Mouse (Mus musculus) left cerebral cortex, postnatal 36 days (tissue): Measurements from ENCODE around the gene Hdhd3. TPM values are rescaled to one million over a fixed set of nuclear protein-coding genes. Genes with fewer than 3 reads are reported as not detected.

Source experiments
- DNase-seq, 2 experiments: peaks; one replicate each; pipeline ENCODE4 v3.0.0; 2021 to 2022; ENCODE audit warnings: low spot score in 2 of 2, mixed read lengths in 1 of 2
- intact Hi-C: fragments of 180-260 bp; cut with DNase I; formaldehyde crosslinking; loops from one replicate; pipeline ENCODE4 v1.15.1; 2025
- total RNA-seq, 2 experiments: library from RNA; stranded (reverse); gene quantifications; 2 replicates each; pipeline ENCODE4 v1.2.3; 2021

Hdhd3 gene
- total RNA-seq, 2 experiments from 2014 or later = 9.8 to 10.4 TPM

DNA sequence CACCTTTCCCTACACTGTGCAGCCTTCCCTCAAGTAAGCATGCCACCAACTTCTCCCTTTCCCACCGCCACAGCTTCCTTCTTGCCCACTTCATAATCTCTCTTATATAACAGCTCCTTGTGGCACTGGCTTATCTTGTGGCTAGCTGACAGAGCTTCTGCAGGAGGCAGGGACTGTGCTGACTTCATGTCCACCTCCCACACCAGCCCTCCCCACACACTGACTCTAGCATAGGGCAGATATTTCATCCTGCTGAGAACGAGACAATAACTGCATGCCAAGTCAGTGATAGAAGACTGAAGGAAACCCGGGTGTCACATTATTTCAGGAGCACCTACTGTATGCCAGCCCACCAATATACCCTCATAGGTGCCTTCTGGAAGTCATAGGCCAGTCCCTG lies 12.2 kb upstream of the Hdhd3 start:
- intact Hi-C loops = loop anchor here (5.0 kb wide), 1 partner anchor 58 kb away; no protein-coding TSS in a partner anchor
- DNase-seq = no peak

DNA sequence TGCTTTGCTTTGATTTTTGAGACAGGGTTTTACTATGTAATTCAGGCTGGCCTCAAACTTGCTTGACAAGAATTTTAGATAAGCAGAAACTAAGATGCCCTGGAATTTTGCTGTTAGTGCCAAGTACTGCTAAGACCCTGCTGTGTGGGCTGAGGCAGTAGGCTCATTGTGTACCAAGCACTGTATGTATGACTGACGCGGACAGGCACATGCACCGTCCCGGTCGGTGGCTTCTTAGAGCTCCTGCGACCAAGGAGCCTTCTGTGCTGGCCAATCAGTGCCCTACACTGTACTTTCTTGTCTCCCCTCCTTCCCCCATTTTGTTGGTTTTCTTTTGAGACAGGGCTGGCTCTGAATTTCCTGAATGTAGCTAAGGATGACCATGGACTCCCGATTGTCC lies 11.7 kb upstream of the Hdhd3 start:
- DNase-seq = no peak
- intact Hi-C loops = loop anchor here (5.0 kb wide), 1 partner anchor 58 kb away; no protein-coding TSS in a partner anchor

DNA sequence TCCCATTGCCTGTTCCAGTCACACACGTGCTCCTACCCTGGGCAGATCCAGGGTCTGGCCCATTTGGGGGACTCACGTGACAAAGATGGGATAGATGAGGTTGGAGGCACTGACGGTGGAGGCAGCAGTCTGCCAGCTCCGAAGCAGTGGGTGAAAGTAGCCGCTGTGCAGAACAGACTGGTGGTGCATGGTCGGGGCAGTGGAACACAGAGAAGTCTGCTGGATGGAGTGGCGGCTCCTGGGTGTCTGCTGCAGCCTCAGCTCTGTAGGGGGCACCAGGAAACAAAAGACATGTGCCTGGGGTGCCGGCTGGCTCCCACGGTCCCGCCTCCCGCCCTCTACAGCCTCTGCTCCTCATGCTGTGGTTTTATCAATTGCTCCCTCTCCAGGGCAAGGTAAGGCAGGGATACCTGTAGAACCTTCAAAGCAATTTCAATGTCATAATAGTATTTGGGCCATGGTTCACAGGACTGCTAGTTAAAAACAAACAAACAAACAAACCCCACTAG lies 10.8 kb upstream of the Hdhd3 start:
- intact Hi-C loops = no loop called here
- DNase-seq = no peak

DNA sequence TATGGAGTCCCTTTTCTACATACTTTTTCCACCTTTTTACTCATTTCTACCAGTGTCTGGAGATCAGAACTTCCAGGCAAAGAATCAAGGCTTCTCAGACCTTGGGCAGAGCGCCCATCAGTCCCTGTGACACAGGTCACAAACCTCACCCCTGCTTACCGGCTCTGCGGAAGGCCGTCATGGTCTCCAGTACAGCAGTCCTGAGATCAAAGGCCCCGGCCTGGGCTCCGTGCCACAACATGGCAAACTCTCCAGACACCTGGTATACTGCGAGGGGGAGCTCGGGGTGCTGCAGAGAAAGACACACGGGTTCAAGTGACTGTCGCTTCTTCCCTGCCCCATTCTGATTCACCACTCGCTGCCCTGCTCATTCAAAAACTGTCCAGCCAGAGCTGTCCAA lies 6.7 kb upstream of the Hdhd3 start:
- intact Hi-C loops = no loop called here
- DNase-seq = no peak

DNA sequence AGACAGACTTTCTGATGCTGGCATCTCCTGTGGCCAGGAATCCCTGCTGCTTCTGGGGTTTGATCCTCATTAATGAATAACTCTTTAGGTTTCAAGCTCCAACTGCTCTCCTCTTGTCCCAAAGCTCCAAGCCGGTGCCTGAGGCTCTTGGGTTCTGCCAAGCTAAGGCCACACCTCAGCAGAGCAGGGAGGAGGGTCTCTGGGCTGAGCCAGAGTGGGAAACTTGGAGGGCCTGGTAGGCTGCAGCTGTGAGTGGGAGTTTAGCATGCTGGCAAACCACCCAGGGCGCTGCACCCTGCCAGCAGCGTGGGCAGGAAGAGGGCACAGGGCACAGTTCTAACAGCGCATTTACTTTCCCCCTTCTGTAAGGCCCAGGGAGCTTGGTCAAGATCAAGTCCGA lies 5.6 kb upstream of the Hdhd3 start:
- intact Hi-C loops = no loop called here
- DNase-seq = no peak

DNA sequence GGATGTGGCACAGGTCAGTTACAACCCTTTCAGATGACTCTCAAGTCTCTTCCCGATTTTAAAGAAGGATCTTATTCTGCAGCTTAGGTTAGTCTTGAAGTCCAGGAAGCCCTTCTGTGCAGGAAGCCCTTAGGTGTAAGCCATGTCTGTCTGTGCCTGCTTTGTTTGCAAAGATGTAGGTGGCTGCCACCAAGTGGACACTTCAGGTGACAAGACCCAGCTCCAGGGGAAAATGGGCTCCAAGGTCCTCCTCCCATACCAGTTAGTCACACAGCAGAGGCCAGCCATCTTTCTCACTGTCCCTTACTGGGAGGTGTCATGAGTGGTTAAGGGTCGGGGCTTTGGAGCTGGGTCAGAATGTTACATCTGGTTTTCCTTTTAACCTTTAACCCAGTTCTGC lies 3.5 kb upstream of the Hdhd3 start:
- intact Hi-C loops = no loop called here
- no peak for DNase-seq

DNA sequence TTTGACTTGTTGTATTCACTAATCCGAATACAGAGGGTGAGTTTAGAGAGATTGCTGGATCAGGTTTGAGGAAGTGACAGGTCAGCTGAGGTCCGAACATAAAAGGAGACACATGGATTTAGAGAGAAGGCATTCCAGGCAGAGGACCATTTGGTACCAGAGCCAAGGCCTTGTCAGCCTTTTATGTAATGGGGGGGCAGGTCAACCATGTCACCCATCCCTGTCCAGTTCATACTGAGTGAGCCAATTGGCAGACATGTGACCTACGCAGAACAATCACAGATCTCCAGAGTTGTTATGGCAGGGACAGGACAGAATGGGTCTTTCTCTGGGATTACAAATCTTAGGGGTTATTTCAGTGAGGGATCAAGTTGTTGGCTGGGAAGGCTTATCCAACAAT lies 2.7 kb upstream of the Hdhd3 start:
- DNase-seq = no peak
- intact Hi-C loops = no loop called here

DNA sequence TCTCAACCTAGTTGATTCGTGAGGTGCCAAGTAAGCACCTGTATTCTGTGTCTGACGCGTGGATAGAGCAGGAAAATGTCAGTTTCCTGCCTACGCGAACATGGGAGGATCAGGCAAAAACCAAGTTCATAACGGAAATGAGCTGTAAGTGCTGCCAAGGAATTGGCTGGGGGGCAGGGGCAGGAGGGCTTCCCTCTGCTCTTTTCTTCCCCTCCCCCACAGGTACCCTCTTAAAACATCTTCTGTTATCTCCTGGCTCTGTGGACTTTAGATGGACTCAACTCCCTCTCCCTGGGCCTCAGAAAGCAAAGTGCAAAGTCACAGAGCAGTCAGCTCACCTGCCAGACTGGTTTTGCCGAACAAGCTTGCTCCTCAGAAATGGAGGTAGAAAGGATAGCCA lies 298 bp downstream of the Hdhd3 start:
- intact Hi-C loops = loop anchor here (2.0 to 5.0 kb wide), 2 partner anchors 32 to 96 kb away; partner anchors contain the start of genes Cdc26, Prpf4 and Wdr31
- DNase-seq = no peak

DNA sequence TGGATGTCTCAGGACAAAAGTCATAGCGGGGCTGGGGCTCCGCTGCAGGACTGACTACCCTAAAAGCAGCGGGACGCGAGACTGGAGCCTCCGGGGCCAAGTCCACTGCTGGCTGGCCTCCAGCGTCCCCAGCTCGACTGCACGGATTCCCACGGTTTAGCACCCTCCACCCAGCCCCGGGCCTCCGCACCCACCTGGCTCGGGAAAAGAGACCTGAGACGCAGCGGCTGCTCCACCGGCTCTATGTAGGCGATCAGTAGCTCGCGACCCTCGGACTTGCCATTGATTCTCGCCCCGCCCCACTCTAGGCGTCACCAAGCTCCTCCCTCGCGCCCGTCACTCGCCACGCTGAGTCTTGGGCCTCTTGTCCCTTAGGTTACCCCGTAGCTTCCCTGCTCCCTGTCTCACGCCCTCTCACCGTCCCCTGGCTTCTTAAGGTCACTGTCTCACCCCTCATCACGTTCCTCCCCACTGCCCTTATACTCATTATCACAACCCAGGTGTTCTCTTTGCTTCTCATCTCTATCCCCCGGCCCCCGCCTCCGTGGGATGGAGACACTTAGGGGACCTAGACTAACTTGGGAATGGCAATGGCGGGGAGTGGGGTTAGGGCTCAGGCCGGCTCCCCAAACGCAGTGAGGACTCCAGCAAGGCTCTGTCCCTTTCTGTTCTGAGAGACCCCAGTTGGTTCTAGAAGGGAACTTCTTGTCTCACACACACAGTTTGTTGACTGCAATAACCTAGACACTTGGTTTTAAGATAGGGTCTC lies 1.1 kb downstream of the Hdhd3 start:
- DNase-seq = peak; percentile 90 to 91
- intact Hi-C loops = loop anchor here (2.0 to 5.0 kb wide), 2 partner anchors 31 to 95 kb away; partner anchors contain the start of genes Cdc26, Prpf4 and Wdr31

DNA sequence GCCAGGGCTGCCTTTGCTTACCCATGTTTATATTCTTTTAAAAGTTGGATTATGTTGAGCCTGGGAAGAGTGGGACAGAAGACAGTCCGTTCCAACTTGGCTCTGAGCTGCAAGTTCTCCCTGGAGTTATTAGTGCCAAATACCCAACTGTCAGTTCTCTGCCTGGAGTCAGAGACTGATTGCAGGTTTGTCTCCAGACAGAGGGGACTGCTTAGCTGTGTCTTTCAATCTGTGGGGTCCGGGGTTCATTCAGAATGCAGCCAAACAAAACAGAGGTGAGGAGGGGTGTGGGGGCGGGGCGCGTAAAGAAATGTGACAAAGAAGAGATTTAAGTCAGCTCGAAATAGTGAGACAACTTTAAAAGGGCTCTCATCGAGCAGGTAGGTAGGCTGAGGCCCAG lies 1.7 kb downstream of the Hdhd3 start:
- no peak for DNase-seq
- intact Hi-C loops = loop anchor here (5.0 kb wide), 1 partner anchor 94 kb away; the partner anchor contains the start of genes Cdc26 and Prpf4

DNA sequence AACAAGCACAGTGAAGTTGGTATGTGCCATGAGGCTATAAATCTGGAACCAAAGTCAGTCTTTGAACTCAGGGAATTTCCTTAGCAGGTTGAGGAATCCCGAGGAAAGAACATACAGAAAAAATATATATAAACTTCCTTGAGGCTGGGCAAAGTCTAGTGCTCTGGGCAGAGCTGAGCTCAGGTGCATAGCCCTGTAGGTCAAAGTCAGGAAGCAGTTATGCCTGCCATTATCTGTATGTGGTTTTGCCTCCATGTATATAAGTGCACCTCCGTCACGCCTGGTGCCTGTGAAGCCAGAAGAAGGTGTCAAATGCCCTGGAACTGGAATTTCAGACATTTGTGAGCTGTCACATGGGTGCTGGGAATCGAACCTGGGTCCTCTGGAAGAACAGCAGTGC lies 2.5 kb downstream of the Hdhd3 start:
- no peak for DNase-seq
- intact Hi-C loops = loop anchor here (5.0 kb wide), 1 partner anchor 93 kb away; the partner anchor contains the start of genes Cdc26 and Prpf4

DNA sequence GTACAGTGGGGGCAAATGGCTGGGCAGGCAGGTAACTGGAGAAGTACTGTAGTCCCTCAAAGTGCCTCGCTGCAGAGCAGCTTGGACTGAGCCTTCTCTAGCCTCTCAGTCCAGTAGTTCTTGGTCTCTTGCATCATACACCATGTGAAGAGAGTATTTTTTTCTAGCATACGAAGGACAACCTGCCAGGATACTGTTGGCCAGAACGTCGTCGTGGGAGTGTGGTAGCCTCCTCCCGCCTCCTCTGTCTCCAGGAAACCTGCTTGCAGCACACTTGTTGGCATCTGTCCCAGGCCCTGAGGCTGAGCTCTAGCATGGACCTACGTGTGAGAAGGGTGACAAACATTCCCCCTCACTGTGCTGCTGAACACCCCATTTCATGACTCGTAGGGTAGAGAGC lies 6.5 kb downstream of the Hdhd3 start:
- intact Hi-C loops = no loop called here
- peak; percentile 71 for DNase-seq

DNA sequence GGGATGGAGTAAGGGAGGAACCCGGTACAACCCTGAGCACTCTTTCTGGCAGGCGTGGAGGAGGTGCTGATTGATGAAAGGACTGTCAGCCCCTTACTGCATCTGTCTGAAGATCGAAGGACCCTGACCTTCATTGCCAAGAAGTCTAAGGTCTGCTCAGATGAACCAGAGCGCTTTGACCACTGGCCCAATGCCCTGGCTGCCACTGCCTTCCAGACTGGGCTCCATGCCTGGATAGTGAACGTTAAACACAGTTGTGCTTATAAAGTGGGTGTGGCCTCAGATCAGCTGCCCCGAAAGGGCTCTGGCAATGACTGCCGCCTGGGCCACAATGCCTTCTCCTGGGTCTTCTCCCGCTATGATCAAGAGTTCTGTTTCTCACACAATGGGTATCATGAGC lies 7.3 kb downstream of the Hdhd3 start:
- intact Hi-C loops = no loop called here

DNA sequence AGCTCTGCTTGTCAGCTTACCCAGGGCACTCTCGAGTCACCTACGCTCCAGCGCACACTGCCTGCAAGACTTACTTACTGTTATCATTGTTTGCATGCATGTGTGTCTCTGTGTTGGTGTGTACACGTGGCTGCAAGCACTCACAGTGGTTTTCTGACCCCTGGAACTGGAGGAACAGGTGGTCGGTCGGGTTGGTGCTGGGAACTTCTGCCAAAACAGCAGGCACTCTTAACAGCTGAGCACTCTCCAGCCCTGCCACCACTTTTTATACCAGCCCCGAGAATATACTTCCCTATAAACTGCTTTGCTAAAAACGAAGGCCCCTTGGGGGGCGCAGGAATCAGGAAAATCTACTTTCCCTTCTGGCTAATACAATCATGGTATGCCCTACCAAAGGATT lies 9.0 kb downstream of the Hdhd3 start:
- DNase-seq = no peak
- intact Hi-C loops = no loop called here

More for the DNA sequence above, 7.3 kb downstream of the Hdhd3 start:
- DNase-seq = no peak

DNA sequence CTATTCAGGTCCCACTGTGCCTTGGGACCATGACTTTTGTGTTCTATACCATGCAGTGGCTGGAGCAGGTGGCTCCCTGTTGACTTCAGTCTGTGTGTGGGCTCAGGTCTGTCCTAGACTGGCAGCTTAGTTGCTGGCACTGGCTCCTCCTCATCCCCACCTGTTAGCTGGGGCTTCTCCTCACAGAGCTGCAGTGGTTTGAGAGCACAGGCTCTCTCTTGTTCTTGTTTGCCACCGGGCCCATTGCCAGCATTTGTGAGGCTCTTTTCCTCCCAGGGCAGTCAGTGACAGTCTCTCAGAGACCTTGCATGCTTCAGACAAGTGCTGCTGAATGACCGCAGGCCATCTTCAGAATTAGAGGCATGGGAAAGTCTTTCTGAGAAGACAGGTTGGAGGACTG lies 10.6 kb downstream of the Hdhd3 start:
- intact Hi-C loops = no loop called here
- DNase-seq = no peak

DNA sequence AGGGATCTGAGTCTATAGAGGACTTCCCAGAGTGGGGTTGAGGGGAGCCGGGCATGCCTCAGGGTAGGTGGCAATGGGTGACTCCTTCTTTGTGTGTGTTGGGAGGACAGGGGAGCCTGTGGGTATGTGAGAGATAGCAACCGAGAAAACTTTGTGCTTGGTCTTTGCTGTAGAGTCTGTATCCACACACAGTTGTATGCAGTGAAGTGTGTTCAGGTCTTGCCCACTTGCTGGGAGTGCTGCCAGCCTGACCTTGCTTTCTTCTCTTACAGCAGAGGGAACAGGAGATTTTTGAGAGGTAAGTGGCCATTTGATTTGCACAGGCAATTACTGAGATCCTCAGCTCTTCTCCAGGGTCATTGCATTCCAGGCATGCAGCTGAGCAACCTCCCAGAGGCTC lies 15.4 kb downstream of the Hdhd3 start:
- no peak for DNase-seq
- intact Hi-C loops = no loop called here

DNA sequence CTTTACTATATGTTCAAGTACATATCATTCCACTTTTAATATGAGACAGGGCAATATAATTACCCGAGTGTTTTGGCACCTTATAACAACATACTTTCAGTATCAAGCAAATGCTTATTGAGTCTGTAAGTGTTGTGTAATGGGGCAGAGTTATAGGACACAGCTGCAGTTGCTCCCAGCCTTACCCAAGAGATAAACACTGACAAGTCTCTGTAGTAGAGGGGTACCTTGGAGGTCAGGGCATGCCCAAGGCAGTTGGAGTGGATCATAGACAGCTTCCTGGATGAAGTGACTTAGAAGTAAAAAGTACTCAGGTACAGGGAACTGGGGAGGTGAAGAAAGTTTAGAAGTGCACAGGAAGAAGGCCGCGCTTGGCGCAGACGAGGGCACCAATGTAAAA lies 16.1 kb downstream of the Hdhd3 start:
- no peak for DNase-seq

DNA sequence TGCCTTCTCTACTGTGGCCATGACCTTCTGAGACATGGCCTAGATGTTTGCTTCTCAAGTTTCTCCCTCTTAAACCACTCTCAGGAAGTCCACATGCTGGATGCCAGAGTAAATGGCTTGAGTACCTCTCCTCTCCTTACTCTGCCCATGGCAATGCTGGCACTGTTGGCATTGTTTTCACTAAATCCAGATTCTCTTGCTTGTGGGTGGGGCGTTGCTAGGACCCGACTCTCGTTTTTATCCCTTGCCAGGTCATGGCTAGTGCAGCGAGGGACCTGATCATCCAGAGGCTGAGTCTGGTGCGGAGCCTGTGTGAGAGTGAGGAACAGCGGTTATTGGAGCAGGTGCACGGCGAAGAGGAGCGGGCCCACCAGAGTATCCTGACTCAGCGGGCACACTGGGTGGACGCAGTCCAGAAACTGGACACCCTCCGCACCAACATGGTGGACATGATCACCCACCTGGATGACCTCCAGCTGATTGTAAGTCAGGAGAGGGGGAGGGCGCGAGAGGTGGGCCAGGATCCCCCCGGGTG lies 17.0 kb downstream of the Hdhd3 start:
- intact Hi-C loops = no loop called here
- no peak for DNase-seq

More for the DNA sequence above, 16.1 kb downstream of the Hdhd3 start:
- intact Hi-C loops = no loop called here

DNA sequence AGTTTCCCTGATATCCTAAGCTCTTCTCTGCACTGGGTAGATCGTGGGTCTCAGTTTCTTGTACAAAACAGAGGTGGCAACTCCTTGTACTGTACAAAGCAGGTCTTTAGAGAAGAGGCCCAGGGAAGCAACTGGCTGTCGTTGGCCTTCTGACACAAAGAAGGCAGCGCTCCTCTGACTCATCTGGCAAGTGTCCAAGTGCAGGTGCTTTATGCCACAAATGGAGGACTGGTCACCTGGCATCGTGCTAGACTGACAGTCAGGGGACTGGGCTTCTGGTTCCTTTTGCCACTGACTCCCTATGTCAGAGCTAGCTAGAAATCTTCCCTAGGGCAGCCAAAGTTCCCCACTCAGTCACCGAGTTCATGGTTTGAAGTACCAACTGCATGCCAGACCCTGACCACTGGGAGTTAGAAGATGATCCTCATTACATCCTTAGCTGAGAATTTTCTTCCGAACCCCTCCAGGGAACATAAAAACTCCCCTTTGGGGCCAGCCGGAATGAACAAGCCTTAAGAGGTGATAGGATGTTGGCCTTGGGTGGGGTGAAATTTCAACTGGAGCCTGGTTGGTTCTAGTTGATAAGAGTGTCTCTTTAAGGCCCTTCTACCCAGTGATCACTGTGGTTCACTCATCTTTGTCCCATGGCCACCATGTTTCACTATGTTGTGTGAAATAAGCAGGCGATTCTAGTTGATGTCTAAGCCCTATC lies 17.7 kb downstream of the Hdhd3 start:
- intact Hi-C loops = no loop called here
- no peak for DNase-seq

DNA sequence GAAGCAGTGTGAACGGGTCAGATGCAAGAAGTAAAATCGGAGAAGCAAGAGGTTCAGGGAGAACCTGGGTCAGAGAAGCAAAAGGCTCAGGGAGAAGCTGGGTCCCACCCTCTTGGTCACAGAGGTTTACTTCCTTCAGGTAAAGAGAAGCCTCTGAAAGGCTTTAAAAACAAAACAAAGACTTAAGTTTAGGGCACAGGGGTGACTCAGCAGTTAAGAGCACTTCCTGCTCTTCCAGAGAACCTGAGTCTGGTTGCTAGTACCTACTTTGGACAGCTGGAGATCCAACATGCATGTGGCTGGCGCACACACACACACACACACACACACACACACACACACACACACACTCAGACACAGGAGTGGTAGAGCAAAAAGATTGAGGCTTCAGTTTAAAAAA lies 18.3 kb downstream of the Hdhd3 start:
- DNase-seq = no peak
- intact Hi-C loops = no loop called here
